Mouse (Mus musculus): Measurements from ENCODE around the gene Pde4b. TPM values are rescaled to one million over a fixed set of nuclear protein-coding genes. Genes with fewer than 3 reads are reported as not detected.
A peak's percentile ranks its signal among the peaks of the same experiment; 100 is the strongest.

Pde4b gene
- polyA plus RNA-seq, 1 experiment = 87.4 TPM

DNA sequence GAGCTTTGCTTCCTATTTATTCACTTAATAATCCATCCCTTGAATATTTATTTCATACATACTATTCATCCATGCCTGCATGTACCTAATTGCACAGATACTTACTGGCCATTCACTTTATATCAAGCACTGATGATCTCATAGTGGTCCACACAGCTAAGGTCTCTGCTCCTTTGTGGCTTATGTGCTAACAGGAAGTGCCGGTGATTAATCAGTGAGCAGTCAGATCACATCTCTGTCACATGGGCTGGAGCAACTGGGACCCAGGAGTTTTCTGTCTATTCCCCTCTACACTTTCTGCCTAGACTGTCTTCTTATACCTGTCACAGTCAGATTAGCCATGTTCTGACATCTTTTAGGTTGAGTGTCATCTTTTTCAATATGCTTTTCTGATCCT, 411.6 kb downstream of the Pde4b start:
- H3K4me3 ChIP-seq (ENCODE audit: insufficient read depth, low read length) = no peak overlapping the region
- no peak overlapping the region for H3K27ac ChIP-seq (ENCODE audit: insufficient read depth, low read length)
- peaks cover 1% of the 10 kb centered on the region for H3K4me1 ChIP-seq (ENCODE audit: control insufficient read depth, insufficient read depth, low read length)
- TF ChIP-seq CTCF (IDR thresholded peaks at IDR 0.05; ENCODE audit: extremely low read depth, insufficient read depth, low read length) = no peak
- TF ChIP-seq POLR2A (IDR thresholded peaks at IDR 0.05; ENCODE audit: extremely low read depth, insufficient read depth, low read length) = no peak

GRCm38 (mm10) chr4:102505714-102506113, 418.4 kb downstream of the Pde4b start:
- TF ChIP-seq POLR2A (IDR thresholded peaks at IDR 0.05; ENCODE audit: extremely low read depth, insufficient read depth, low read length) (no peak), CTCF (IDR thresholded peaks at IDR 0.05; ENCODE audit: extremely low read depth, insufficient read depth, low read length) (no peak)
- no peak overlapping the region for H3K27ac ChIP-seq (ENCODE audit: insufficient read depth, low read length)
- H3K4me1 ChIP-seq (ENCODE audit: control insufficient read depth, insufficient read depth, low read length) = peaks cover 2% of the 10 kb centered on the region; the same call in 1 of the 2 replicates
- no peak overlapping the region for H3K4me3 ChIP-seq (ENCODE audit: insufficient read depth, low read length)

DNA sequence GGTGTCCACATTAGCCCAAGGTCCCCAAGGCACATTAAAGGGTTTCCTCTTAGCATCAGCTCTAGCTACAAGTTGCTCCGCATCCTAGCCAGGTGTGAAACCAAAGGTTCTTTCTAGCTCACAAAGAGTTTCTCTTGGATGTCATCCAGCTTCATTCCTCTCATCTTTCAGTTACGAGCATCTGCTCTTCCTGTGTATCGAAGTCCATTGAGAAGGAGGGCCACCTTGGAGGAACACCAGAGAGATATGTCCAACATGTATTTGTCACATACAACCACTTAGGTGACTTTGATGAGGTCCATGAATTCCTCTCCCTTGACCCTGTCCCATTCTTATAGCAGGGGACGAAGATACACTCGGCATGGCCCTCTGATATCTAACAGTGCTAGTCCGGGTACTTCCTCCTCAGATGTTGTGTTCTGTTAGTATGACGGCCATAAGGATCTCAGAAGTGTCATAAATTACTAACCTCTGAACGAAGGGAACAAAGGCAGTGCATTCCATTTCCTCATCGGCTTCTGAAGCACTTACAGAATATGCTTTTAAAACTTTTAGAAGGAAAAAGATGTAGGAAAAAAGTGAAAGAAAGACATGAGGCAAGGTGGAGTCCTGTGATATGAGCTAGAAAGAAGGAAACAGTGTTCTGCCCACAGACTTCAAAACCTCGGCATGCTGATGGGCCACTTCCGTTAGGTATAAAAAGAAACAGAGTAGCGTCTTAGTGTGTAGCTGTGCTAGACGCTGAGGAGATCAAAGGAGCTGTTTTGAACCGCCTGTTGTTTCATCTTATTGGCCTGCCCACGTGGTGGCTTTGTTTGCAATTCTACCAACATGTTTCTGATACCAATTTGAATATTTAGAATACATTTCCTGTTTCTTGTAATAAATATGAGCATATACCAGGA, 419.3 kb downstream of the Pde4b start:
- H3K27ac ChIP-seq (ENCODE audit: insufficient read depth, low read length) = no peak overlapping the region
- no peak for TF ChIP-seq CTCF (IDR thresholded peaks at IDR 0.05; ENCODE audit: extremely low read depth, insufficient read depth, low read length)
- H3K4me1 ChIP-seq (ENCODE audit: control insufficient read depth, insufficient read depth, low read length) = peaks cover 2% of the 10 kb centered on the region; the same call in 1 of the 2 replicates
- no peak overlapping the region for H3K4me3 ChIP-seq (ENCODE audit: insufficient read depth, low read length)

DNA sequence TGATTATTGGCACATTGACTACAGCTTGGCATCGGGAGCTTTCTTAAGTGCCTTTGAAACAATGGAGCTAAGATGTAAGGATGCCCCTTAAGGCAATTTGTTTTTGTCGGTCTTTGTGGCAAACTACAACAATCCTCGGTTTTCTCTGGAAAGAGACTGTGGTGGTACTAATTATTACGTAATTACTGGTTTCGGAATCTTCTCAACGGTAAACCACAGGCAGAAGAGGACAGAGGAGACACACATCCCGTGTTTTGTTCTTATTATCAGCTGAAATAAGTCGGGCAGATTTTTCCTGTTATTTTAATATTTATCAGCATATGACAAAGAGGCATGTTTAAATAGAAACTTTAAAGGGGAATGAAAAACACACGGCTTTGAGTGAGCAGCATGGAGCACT, 420.0 kb downstream of the Pde4b start:
- no peak overlapping the region for H3K4me3 ChIP-seq (ENCODE audit: insufficient read depth, low read length)
- no peak for TF ChIP-seq CTCF (IDR thresholded peaks at IDR 0.05; ENCODE audit: extremely low read depth, insufficient read depth, low read length)
- no peak for TF ChIP-seq POLR2A (IDR thresholded peaks at IDR 0.05; ENCODE audit: extremely low read depth, insufficient read depth, low read length)
- H3K27ac ChIP-seq (ENCODE audit: insufficient read depth, low read length) = no peak overlapping the region
- peaks cover 2% of the 10 kb centered on the region for H3K4me1 ChIP-seq (ENCODE audit: control insufficient read depth, insufficient read depth, low read length)

DNA sequence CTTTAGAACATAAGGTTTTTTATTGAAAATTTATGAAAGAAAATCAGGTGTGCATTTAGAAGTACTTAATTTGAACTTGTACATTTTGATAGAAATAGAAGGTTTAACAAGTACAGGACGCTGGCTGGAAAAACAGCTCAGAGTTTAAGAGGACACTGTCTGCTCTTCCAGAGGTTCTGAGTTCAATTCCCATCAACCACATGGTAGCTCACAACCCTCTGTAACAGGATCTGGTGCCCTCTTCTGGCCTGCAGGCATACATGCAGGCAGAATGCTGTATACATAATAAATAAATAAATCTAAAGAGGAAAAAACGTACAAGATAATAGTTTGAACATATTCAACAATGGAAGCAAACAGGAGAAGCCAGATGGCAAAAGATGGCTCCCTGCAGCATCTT, 420.4 kb downstream of the Pde4b start:
- Histone ChIP-seq H3K4me3 (ENCODE audit: insufficient read depth, low read length) (no peak overlapping the region), H3K27ac (ENCODE audit: insufficient read depth, low read length) (no peak overlapping the region), H3K4me1 (ENCODE audit: control insufficient read depth, insufficient read depth, low read length) (peaks cover 2% of the 10 kb centered on the region)
- TF ChIP-seq POLR2A (IDR thresholded peaks at IDR 0.05; ENCODE audit: extremely low read depth, insufficient read depth, low read length) (no peak), CTCF (IDR thresholded peaks at IDR 0.05; ENCODE audit: extremely low read depth, insufficient read depth, low read length) (no peak)

- no peak for TF ChIP-seq CTCF (IDR thresholded peaks at IDR 0.05; ENCODE audit: extremely low read depth, insufficient read depth, low read length)
- no peak for TF ChIP-seq POLR2A (IDR thresholded peaks at IDR 0.05; ENCODE audit: extremely low read depth, insufficient read depth, low read length)
- Histone ChIP-seq H3K27ac (ENCODE audit: insufficient read depth, low read length) (no peak overlapping the region), H3K4me3 (ENCODE audit: insufficient read depth, low read length) (no peak overlapping the region), H3K4me1 (ENCODE audit: control insufficient read depth, insufficient read depth, low read length) (peaks cover 3% of the 10 kb centered on the region; the same call in 1 of the 2 replicates)
These were observed 422.7 kb downstream of the Pde4b start for GRCm38 (mm10) chr4:102510061-102510460.

DNA sequence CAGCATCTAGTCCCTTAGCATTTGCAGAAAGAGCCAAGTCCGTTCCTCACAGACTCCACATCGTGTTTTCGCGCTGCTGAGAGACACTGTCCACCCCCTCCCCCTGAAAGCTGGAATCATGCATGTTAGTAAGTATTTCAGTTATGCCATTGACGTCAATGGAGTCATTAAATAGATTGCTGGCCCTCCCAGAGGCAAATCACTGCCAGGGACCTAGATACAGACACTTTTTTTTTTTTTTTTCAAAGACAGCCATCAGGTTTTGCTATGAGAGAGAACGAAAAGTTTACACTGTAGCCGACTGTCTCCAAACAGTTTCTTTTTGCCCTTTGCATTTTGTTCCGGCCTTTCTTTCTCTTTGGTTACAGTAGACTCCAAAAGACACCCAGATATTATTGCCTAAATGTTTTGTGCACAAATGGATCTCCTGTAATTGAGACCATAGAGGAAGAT, 423.6 kb downstream of the Pde4b start:
- Histone ChIP-seq H3K27ac (ENCODE audit: insufficient read depth, low read length) (peak overlapping the region; percentile 40), H3K4me1 (ENCODE audit: control insufficient read depth, insufficient read depth, low read length) (peaks cover 3% of the 10 kb centered on the region; the same call in 1 of the 2 replicates), H3K4me3 (ENCODE audit: insufficient read depth, low read length) (no peak overlapping the region)
- TF ChIP-seq POLR2A (IDR thresholded peaks at IDR 0.05; ENCODE audit: extremely low read depth, insufficient read depth, low read length) = no peak
- TF ChIP-seq CTCF (IDR thresholded peaks at IDR 0.05; ENCODE audit: extremely low read depth, insufficient read depth, low read length) = no peak

- Histone ChIP-seq H3K4me1 (ENCODE audit: control insufficient read depth, insufficient read depth, low read length) (peaks cover 3% of the 10 kb centered on the region; the same call in 1 of the 2 replicates), H3K4me3 (ENCODE audit: insufficient read depth, low read length) (no peak overlapping the region), H3K27ac (ENCODE audit: insufficient read depth, low read length) (peak overlapping the region; percentile 40)
- TF ChIP-seq CTCF (IDR thresholded peaks at IDR 0.05; ENCODE audit: extremely low read depth, insufficient read depth, low read length) = no peak
- no peak for TF ChIP-seq POLR2A (IDR thresholded peaks at IDR 0.05; ENCODE audit: extremely low read depth, insufficient read depth, low read length)
These were observed 424.2 kb downstream of the Pde4b start for GRCm38 (mm10) chr4:102511511-102511910.

DNA sequence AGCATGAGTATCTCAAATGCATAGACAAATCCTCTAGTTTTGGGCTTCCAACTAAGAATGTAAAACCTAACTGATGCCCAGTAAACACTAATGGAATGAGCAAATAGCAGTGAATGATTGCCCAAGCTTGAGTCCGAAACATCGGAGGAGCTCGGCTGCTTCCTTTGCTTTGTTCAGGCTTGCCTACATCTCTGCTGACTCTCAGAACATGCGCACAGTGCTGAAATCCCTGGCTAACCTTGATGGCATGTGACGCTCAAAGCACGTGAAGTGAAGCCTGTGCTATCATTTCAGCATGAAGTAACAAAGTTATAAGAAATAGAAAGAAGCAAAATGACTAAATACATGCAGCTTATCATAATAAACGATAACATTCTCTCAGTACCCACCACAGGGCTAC, 425.6 kb downstream of the Pde4b start:
- no peak for TF ChIP-seq POLR2A (IDR thresholded peaks at IDR 0.05; ENCODE audit: extremely low read depth, insufficient read depth, low read length)
- no peak for TF ChIP-seq CTCF (IDR thresholded peaks at IDR 0.05; ENCODE audit: extremely low read depth, insufficient read depth, low read length)
- H3K4me3 ChIP-seq (ENCODE audit: insufficient read depth, low read length) = no peak overlapping the region
- H3K4me1 ChIP-seq (ENCODE audit: control insufficient read depth, insufficient read depth, low read length) = peaks cover 3% of the 10 kb centered on the region; the same call in 1 of the 2 replicates
- no peak overlapping the region for H3K27ac ChIP-seq (ENCODE audit: insufficient read depth, low read length)

- no peak overlapping the region for H3K27ac ChIP-seq (ENCODE audit: insufficient read depth, low read length)
- no peak overlapping the region for H3K4me3 ChIP-seq (ENCODE audit: insufficient read depth, low read length)
- H3K4me1 ChIP-seq (ENCODE audit: control insufficient read depth, insufficient read depth, low read length) = peaks cover 3% of the 10 kb centered on the region; the same call in 1 of the 2 replicates
- TF ChIP-seq CTCF (IDR thresholded peaks at IDR 0.05; ENCODE audit: extremely low read depth, insufficient read depth, low read length) (no peak), POLR2A (IDR thresholded peaks at IDR 0.05; ENCODE audit: extremely low read depth, insufficient read depth, low read length) (no peak)
These were observed 426.2 kb downstream of the Pde4b start for GRCm38 (mm10) chr4:102513514-102513913.
